In the genomic region with DNA sequence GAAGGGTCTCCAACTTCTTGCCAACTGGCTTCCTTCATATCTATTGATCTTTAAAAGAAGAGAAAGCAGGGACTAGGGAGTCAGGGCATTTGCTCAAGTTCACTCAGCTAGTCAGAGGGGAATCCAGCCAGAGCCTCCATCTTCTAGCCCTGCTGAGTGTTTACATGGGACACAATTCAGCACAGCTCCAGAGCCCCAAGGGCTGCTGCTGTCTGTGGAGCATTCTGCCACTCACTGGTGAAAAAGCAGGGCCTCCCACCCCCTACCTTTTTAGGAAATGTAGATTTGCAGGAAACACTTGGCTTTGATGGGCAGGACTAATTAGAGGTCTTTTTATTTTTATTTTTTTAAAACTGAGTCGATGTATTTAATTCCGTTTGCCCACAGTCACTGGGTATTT, we compare ENCODE assay signal across 20 mouse cellular contexts.
DNase-seq lines count a peak whose midpoint lies in the region; ATAC-seq and TF ChIP-seq lines count a peak whose summit lies in the region.
"Had no signal": no experiment of that assay in that cellular context is flagged by ENCODE, and none has a peak within 500 bp of the region (broad histone marks: within the 10 kb centered on the region; RNA-seq: fewer than 3 reads in every experiment).

No protein-coding gene starts in this region.

- no peak for ATAC-seq in intestine, embryonic 15.5 days
- no peak for ATAC-seq in intestine, postnatal 0 days
- no peak for ATAC-seq in lung, embryonic 15.5 days (ENCODE audit: borderline replicate concordance, extremely low read depth, low FRiP score, low TSS enrichment)
- ATAC-seq in embryonic facial prominence, embryonic 12.5 days (ENCODE audit: insufficient number of reproducible peaks, insufficient read depth, low FRiP score, low TSS enrichment), result no peak
- ATAC-seq in stomach, embryonic 14.5 days (ENCODE audit: insufficient number of reproducible peaks, insufficient read depth, low FRiP score, low read depth), result no peak
- ATAC-seq: midbrain, embryonic 15.5 days had no signal

- peak overlapping the region; percentile 4; the same call in 1 of the 2 replicates for H3K27ac ChIP-seq in intestine, embryonic 15.5 days
- H3K27ac ChIP-seq in intestine, postnatal 0 days (ENCODE audit: low read depth, low read length), result no peak overlapping the region
- peak overlapping the region; percentile 67 for H3K27ac ChIP-seq in lung, embryonic 15.5 days
- peak overlapping the region; percentile 0; the same call in 1 of the 2 replicates for H3K27ac ChIP-seq in embryonic facial prominence, embryonic 12.5 days
- H3K27ac ChIP-seq in stomach, embryonic 14.5 days (ENCODE audit: low read length), result peak overlapping the region; percentile 16; the same call in 1 of the 2 replicates
- H3K27ac ChIP-seq: hindbrain, embryonic 12.5 days; left cerebral cortex, adult 2 months; limb, embryonic 15.5 days; liver, embryonic 14.5 days; midbrain, embryonic 15.5 days; neural tube, embryonic 13.5 days had no signal

- no peaks in the 10 kb centered on the region for H3K27me3 ChIP-seq in intestine, embryonic 15.5 days (replicated peaks)
- no peaks in the 10 kb centered on the region for H3K27me3 ChIP-seq in intestine, postnatal 0 days (replicated peaks; ENCODE audit: control insufficient read depth, insufficient read depth, low read length)
- H3K27me3 ChIP-seq in lung, embryonic 15.5 days, result peaks cover 11% of the 10 kb centered on the region; the same call in 1 of the 2 replicates
- H3K27me3 ChIP-seq in embryonic facial prominence, embryonic 12.5 days, result 0 out of 2 replicates have a peak, but pooled peaks cover 10% of the 10 kb centered on the region
- H3K27me3 ChIP-seq in stomach, embryonic 14.5 days (ENCODE audit: control insufficient read depth, insufficient read depth, low read length), result no peaks in the 10 kb centered on the region
- H3K27me3 ChIP-seq: hindbrain, embryonic 12.5 days; midbrain, embryonic 15.5 days had no signal

- no peak overlapping the region for H3K9ac ChIP-seq in intestine, embryonic 15.5 days
- H3K9ac ChIP-seq in intestine, postnatal 0 days (ENCODE audit: low read depth, low read length), result no peak overlapping the region
- no peak overlapping the region for H3K9ac ChIP-seq in lung, embryonic 15.5 days
- H3K9ac ChIP-seq in embryonic facial prominence, embryonic 12.5 days, result no peak overlapping the region
- H3K9ac ChIP-seq in stomach, embryonic 14.5 days (replicated peaks; ENCODE audit: low read depth, low read length), result no peak overlapping the region
- H3K9ac ChIP-seq: heart, embryonic 12.5 days; hindbrain, embryonic 12.5 days; limb, embryonic 15.5 days; liver, embryonic 14.5 days; midbrain, embryonic 15.5 days; neural tube, embryonic 13.5 days had no signal

- no peaks in the 10 kb centered on the region for H3K9me3 ChIP-seq in intestine, embryonic 15.5 days
- no peaks in the 10 kb centered on the region for H3K9me3 ChIP-seq in intestine, postnatal 0 days (ENCODE audit: control insufficient read depth)
- H3K9me3 ChIP-seq in lung, embryonic 15.5 days, result no peaks in the 10 kb centered on the region
- no peaks in the 10 kb centered on the region for H3K9me3 ChIP-seq in embryonic facial prominence, embryonic 12.5 days
- no peaks in the 10 kb centered on the region for H3K9me3 ChIP-seq in stomach, embryonic 14.5 days (ENCODE audit: control insufficient read depth, low read depth, low read length)
- H3K9me3 ChIP-seq: forebrain, embryonic 10.5 days; heart, embryonic 12.5 days; limb, embryonic 15.5 days; midbrain, embryonic 15.5 days; neural tube, embryonic 13.5 days had no signal

- H3K4me1 ChIP-seq in intestine, embryonic 15.5 days (replicated peaks), result peaks cover 23% of the 10 kb centered on the region
- H3K4me1 ChIP-seq in intestine, postnatal 0 days (replicated peaks; ENCODE audit: control insufficient read depth, insufficient read depth, low read length), result no peaks in the 10 kb centered on the region
- peaks cover 54% of the 10 kb centered on the region for H3K4me1 ChIP-seq in lung, embryonic 15.5 days
- peaks cover 53% of the 10 kb centered on the region for H3K4me1 ChIP-seq in embryonic facial prominence, embryonic 12.5 days
- peaks cover 33% of the 10 kb centered on the region for H3K4me1 ChIP-seq in stomach, embryonic 14.5 days (ENCODE audit: control insufficient read depth, insufficient read depth, low read length)

- no peaks in the 10 kb centered on the region for H3K36me3 ChIP-seq in intestine, embryonic 15.5 days
- no peaks in the 10 kb centered on the region for H3K36me3 ChIP-seq in intestine, postnatal 0 days (ENCODE audit: control insufficient read depth, insufficient read depth)
- H3K36me3 ChIP-seq in lung, embryonic 15.5 days, result no peaks in the 10 kb centered on the region
- no peaks in the 10 kb centered on the region for H3K36me3 ChIP-seq in embryonic facial prominence, embryonic 12.5 days
- H3K36me3 ChIP-seq in stomach, embryonic 14.5 days (ENCODE audit: control insufficient read depth, insufficient read depth, low read length), result no peaks in the 10 kb centered on the region
- H3K36me3 ChIP-seq: forebrain, embryonic 10.5 days; heart, embryonic 12.5 days; hindbrain, embryonic 12.5 days; limb, embryonic 15.5 days; midbrain, embryonic 15.5 days; neural tube, embryonic 13.5 days had no signal

- no peak for DNase-seq in lung, postnatal 25 days (ENCODE audit: low spot score)
- no peak for DNase-seq in cerebellum, adult 9-10 months
- DNase-seq in urinary bladder, adult 18-20 months (ENCODE audit: low spot score in 2 of 2), result no peak
- DNase-seq: embryo, embryonic 11 days; left cerebral cortex, postnatal 4 days; right cerebral cortex, postnatal 25 days had no signal

- H3K4me2 ChIP-seq in intestine, embryonic 15.5 days (replicated peaks), result no peak overlapping the region
- H3K4me2 ChIP-seq in intestine, postnatal 0 days (replicated peaks; ENCODE audit: low read depth), result no peak overlapping the region
- H3K4me2 ChIP-seq in lung, embryonic 15.5 days, result no peak overlapping the region
- no peak overlapping the region for H3K4me2 ChIP-seq in embryonic facial prominence, embryonic 12.5 days (replicated peaks)
- H3K4me2 ChIP-seq in stomach, embryonic 14.5 days (replicated peaks; ENCODE audit: low read depth, low read length), result no peak overlapping the region
- H3K4me2 ChIP-seq: heart, embryonic 12.5 days; hindbrain, embryonic 12.5 days; limb, embryonic 15.5 days; midbrain, embryonic 15.5 days; neural tube, embryonic 13.5 days had no signal

- no peak for TF ChIP-seq CTCF in intestine, postnatal 0 days (IDR thresholded peaks at IDR 0.05; ENCODE audit: low read depth)

- WGBS in intestine, embryonic 15.5 days, result 89% methylated on average over 2 of the region's 2 CpGs
- WGBS in intestine, postnatal 0 days, result 80% methylated on average over 2 of the region's 2 CpGs
- 72% methylated on average over 2 of the region's 2 CpGs for WGBS in lung, embryonic 15.5 days
- WGBS in embryonic facial prominence, embryonic 12.5 days, result 75% methylated on average over 2 of the region's 2 CpGs
- WGBS in stomach, embryonic 14.5 days, result 80% methylated on average over 2 of the region's 2 CpGs

- H3K4me3 ChIP-seq in intestine, embryonic 15.5 days (replicated peaks), result no peak overlapping the region
- H3K4me3 ChIP-seq in intestine, postnatal 0 days (ENCODE audit: low read depth, low read length), result no peak overlapping the region
- no peak overlapping the region for H3K4me3 ChIP-seq in lung, embryonic 15.5 days
- no peak overlapping the region for H3K4me3 ChIP-seq in embryonic facial prominence, embryonic 12.5 days
- H3K4me3 ChIP-seq in stomach, embryonic 14.5 days (ENCODE audit: low read depth, low read length), result no peak overlapping the region
- H3K4me3 ChIP-seq: forebrain, embryonic 10.5 days; heart, embryonic 12.5 days; hindbrain, embryonic 12.5 days; left cerebral cortex, adult 2 months; limb, embryonic 15.5 days; midbrain, embryonic 15.5 days; myocyte; neural tube, embryonic 13.5 days had no signal
